In the genomic region with DNA sequence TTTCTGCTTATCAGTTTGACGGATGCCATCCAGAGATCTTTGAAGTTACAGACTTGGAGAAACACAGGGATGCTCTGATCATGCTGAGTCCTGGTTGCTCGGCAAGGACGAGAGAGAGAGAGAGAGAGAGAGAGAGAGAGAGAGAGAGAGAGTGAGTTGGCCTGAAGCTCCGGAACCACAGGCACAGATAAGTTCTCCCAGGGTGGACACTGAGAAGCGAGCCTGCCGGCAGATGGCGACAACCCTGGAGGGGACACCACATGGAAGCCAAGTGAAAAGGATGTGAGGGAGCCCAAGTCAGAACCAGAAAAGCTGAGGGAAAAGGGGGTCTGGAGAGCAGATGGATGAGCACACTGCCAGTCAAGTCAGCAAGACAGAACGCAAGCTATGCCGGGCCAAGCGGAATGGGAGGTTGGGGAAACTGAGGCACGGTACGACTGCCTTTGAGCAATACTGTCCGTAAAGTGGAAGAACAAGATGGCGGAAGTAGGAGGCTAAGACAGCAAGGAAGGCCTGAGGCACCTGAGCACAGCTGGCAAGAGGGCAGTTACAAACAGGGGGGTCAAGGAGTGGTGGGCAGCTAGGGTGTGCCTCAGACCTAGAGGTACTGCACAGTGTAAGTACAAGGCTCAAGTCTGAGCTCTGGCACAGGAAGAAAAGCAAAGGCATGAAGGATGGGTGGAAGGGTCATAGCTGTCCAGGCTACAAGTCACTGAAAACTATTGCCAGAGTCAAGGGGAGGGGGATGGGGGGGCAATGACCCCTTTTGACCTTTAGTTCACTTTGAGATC, we compare ENCODE assay signal across 13 mouse cellular contexts.
DNase-seq lines count a peak whose midpoint lies in the region; ATAC-seq and TF ChIP-seq lines count a peak whose summit lies in the region.
"Had no signal": no experiment of that assay in that cellular context is flagged by ENCODE, and none has a peak within 500 bp of the region (broad histone marks: within the 10 kb centered on the region; RNA-seq: fewer than 3 reads in every experiment).

No protein-coding gene starts in this region.

- no peak for DNase-seq in forebrain, postnatal 0 days
- no peak for DNase-seq in left cerebral cortex, adult 2 months (ENCODE audit: extremely low spot score in 1 of 2, low spot score in 2 of 2)
- DNase-seq in left cerebral cortex, postnatal 14 days (ENCODE audit: low spot score in 2 of 2) = no peak
- DNase-seq in adrenal gland, postnatal 14 days = peak; percentile 47
- DNase-seq in urinary bladder, postnatal 25 days (ENCODE audit: low spot score) = no peak
- no peak for DNase-seq in right cerebral cortex, postnatal 10 days (ENCODE audit: low spot score in 2 of 2)
- DNase-seq: kidney, postnatal 36 days; thymus, postnatal 25 days had no signal

- no peak overlapping the region for H3K9ac ChIP-seq in forebrain, postnatal 0 days
- H3K9ac ChIP-seq in forebrain, embryonic 15.5 days (replicated peaks) = no peak overlapping the region
- no peak overlapping the region for H3K9ac ChIP-seq in ES-Bruce4 (ENCODE audit: low read depth, poor library complexity, severe bottlenecking)
- H3K9ac ChIP-seq: heart, embryonic 13.5 days had no signal

- H3K27ac ChIP-seq in forebrain, postnatal 0 days (ENCODE audit: low read depth, low read length) = no peak overlapping the region
- no peak overlapping the region for H3K27ac ChIP-seq in forebrain, embryonic 15.5 days (replicated peaks)
- H3K27ac ChIP-seq in left cerebral cortex, adult 2 months = no peak overlapping the region
- H3K27ac ChIP-seq in ES-Bruce4 (ENCODE audit: insufficient read depth, low read length) = no peak overlapping the region
- H3K27ac ChIP-seq: heart, embryonic 13.5 days; macrophage had no signal

- no peak for ATAC-seq in forebrain, postnatal 0 days
- no peak for ATAC-seq in forebrain, embryonic 15.5 days (replicated peaks)
- ATAC-seq: forebrain, embryonic 16.5 days had no signal

- no peak overlapping the region for H3K4me3 ChIP-seq in forebrain, postnatal 0 days (ENCODE audit: low read depth, low read length)
- no peak overlapping the region for H3K4me3 ChIP-seq in forebrain, embryonic 15.5 days
- no peak overlapping the region for H3K4me3 ChIP-seq in left cerebral cortex, adult 2 months
- no peak overlapping the region for H3K4me3 ChIP-seq in ES-Bruce4 (ENCODE audit: low read depth, low read length)
- H3K4me3 ChIP-seq: heart, embryonic 13.5 days had no signal

- TF ChIP-seq POLR2A in ES-Bruce4 (IDR thresholded peaks at IDR 0.05; ENCODE audit: insufficient read depth, low read length) = no peak

- H3K4me2 ChIP-seq in forebrain, postnatal 0 days (ENCODE audit: low read depth) = no peak overlapping the region
- no peak overlapping the region for H3K4me2 ChIP-seq in forebrain, embryonic 15.5 days (replicated peaks)
- H3K4me2 ChIP-seq: heart, embryonic 13.5 days had no signal

- no peak for TF ChIP-seq EP300 in ES-Bruce4 (IDR thresholded peaks at IDR 0.05; ENCODE audit: insufficient read depth, low read depth, low read length)

- peak; percentile 21 for TF ChIP-seq CTCF in forebrain, postnatal 0 days (IDR thresholded peaks at IDR 0.05; ENCODE audit: low read depth)
- peak; percentile 2; the same call in 1 of the 2 replicates for TF ChIP-seq CTCF in left cerebral cortex, adult 2 months (IDR thresholded peaks at IDR 0.05)
- peak; percentile 67 for TF ChIP-seq CTCF in ES-Bruce4 (IDR thresholded peaks at IDR 0.05; ENCODE audit: low read depth, low read length)

- 84% methylated on average over 14 of the region's 14 CpGs for WGBS in forebrain, postnatal 0 days
- 90% methylated on average over 14 of the region's 14 CpGs for WGBS in forebrain, embryonic 15.5 days

- no peaks in the 10 kb centered on the region for H3K9me3 ChIP-seq in forebrain, postnatal 0 days (ENCODE audit: low read length)
- H3K9me3 ChIP-seq in forebrain, embryonic 15.5 days = no peaks in the 10 kb centered on the region
- no peaks in the 10 kb centered on the region for H3K9me3 ChIP-seq in ES-Bruce4 (replicated peaks; ENCODE audit: control insufficient read depth, insufficient read depth, low read length, poor library complexity, severe bottlenecking)
- H3K9me3 ChIP-seq: heart, embryonic 13.5 days had no signal

- intact Hi-C loops in left cerebral cortex, adult 2 months (cut with DNase I) = loop anchor here (5.0 kb wide), 1 partner anchor 93 kb away; no protein-coding TSS in a partner anchor
- intact Hi-C loops in left cerebral cortex, postnatal 14 days (cut with DNase I) = no loop called here

- H3K27me3 ChIP-seq in forebrain, postnatal 0 days (ENCODE audit: insufficient read depth, low read length) = no peaks in the 10 kb centered on the region
- H3K27me3 ChIP-seq in forebrain, embryonic 15.5 days = no peaks in the 10 kb centered on the region
- no peaks in the 10 kb centered on the region for H3K27me3 ChIP-seq in ES-Bruce4 (ENCODE audit: control insufficient read depth, insufficient read depth, low read length, poor library complexity, severe bottlenecking)

- H3K4me1 ChIP-seq in forebrain, postnatal 0 days (ENCODE audit: insufficient read depth) = no peaks in the 10 kb centered on the region; the same call in 1 of the 2 replicates
- peaks cover 19% of the 10 kb centered on the region for H3K4me1 ChIP-seq in forebrain, embryonic 15.5 days
- H3K4me1 ChIP-seq in ES-Bruce4 (ENCODE audit: control insufficient read depth, insufficient read depth, low read length) = no peaks in the 10 kb centered on the region

- H3K36me3 ChIP-seq in forebrain, postnatal 0 days (ENCODE audit: insufficient read depth) = no peaks in the 10 kb centered on the region
- no peaks in the 10 kb centered on the region for H3K36me3 ChIP-seq in forebrain, embryonic 15.5 days
- H3K36me3 ChIP-seq in ES-Bruce4 (ENCODE audit: control insufficient read depth, insufficient read depth, low read length, poor library complexity, severe bottlenecking) = no peaks in the 10 kb centered on the region
- H3K36me3 ChIP-seq: heart, embryonic 13.5 days had no signal

Comparison
In these comparisons a context has a peak if more than half of its experiments do, and no peak if none do; other contexts are left out.
1. CTCF ChIP-seq: peak in every context shown above with its lines; median percentile 67 in ES-Bruce4; 21 in forebrain, postnatal 0 days; 2 in left cerebral cortex, adult 2 months.